In genomic region chr5:131769273-131769672, GRCm38 (mm10) we compare ENCODE assay signal across 10 mouse cellular contexts.
DNase-seq lines count a peak whose midpoint lies in the region; ATAC-seq and TF ChIP-seq lines count a peak whose summit lies in the region.
"Had no signal": no experiment of that assay in that cellular context is flagged by ENCODE, and none has a peak within 500 bp of the region (broad histone marks: within the 10 kb centered on the region; RNA-seq: fewer than 3 reads in every experiment).

No protein-coding gene starts in this region.

- H3K36me3 ChIP-seq in forebrain, embryonic 13.5 days (ENCODE audit: poor library complexity, severe bottlenecking): no peaks in the 10 kb centered on the region
- no peaks in the 10 kb centered on the region for H3K36me3 ChIP-seq in forebrain, postnatal 0 days (ENCODE audit: insufficient read depth)
- H3K36me3 ChIP-seq in liver, embryonic 11.5 days (ENCODE audit: control insufficient read depth, insufficient read depth, low read length): no peaks in the 10 kb centered on the region
- no peaks in the 10 kb centered on the region for H3K36me3 ChIP-seq in hindbrain, embryonic 15.5 days
- no peaks in the 10 kb centered on the region for H3K36me3 ChIP-seq in midbrain, embryonic 15.5 days (replicated peaks)

- H3K4me3 ChIP-seq in forebrain, embryonic 13.5 days: no peak overlapping the region
- no peak overlapping the region for H3K4me3 ChIP-seq in forebrain, postnatal 0 days (ENCODE audit: low read depth, low read length)
- no peak overlapping the region for H3K4me3 ChIP-seq in liver, embryonic 11.5 days (ENCODE audit: low read depth, low read length)
- H3K4me3 ChIP-seq in hindbrain, embryonic 15.5 days: no peak overlapping the region
- no peak overlapping the region for H3K4me3 ChIP-seq in midbrain, embryonic 15.5 days

- WGBS in forebrain, embryonic 13.5 days: 64% methylated on average over 11 of the region's 11 CpGs
- 59% methylated on average over 11 of the region's 11 CpGs for WGBS in forebrain, postnatal 0 days
- 39% methylated on average over 11 of the region's 11 CpGs for WGBS in liver, embryonic 11.5 days
- 23% methylated on average over 11 of the region's 11 CpGs for WGBS in hindbrain, embryonic 15.5 days
- WGBS in midbrain, embryonic 15.5 days: 30% methylated on average over 11 of the region's 11 CpGs

- DNase-seq in forebrain, postnatal 0 days: no peak
- no peak for DNase-seq in liver, embryonic 11.5 days (ENCODE audit: low spot score)
- DNase-seq in liver: no peak
- DNase-seq in kidney, postnatal 14 days: no peak
- DNase-seq in right cerebral cortex, postnatal 36 days (ENCODE audit: low spot score in 2 of 2): no peak
- DNase-seq: cerebellum, postnatal 10 days; kidney, adult 8-10 months had no signal

- TF ChIP-seq CTCF in forebrain, postnatal 0 days (IDR thresholded peaks at IDR 0.05; ENCODE audit: low read depth): no peak

- H3K9me3 ChIP-seq in forebrain, embryonic 13.5 days (replicated peaks): no peaks in the 10 kb centered on the region; the same call in 1 of the 2 replicates
- no peaks in the 10 kb centered on the region for H3K9me3 ChIP-seq in forebrain, postnatal 0 days (ENCODE audit: low read length)
- H3K9me3 ChIP-seq in liver, embryonic 11.5 days (ENCODE audit: control insufficient read depth, low read length): no peaks in the 10 kb centered on the region; the same call in 1 of the 2 replicates
- no peaks in the 10 kb centered on the region for H3K9me3 ChIP-seq in hindbrain, embryonic 15.5 days
- no peaks in the 10 kb centered on the region for H3K9me3 ChIP-seq in midbrain, embryonic 15.5 days

- H3K27ac ChIP-seq in forebrain, embryonic 13.5 days: peak overlapping the region; percentile 12; the same call in 1 of the 2 replicates
- H3K27ac ChIP-seq in forebrain, postnatal 0 days (ENCODE audit: low read depth, low read length): no peak overlapping the region
- H3K27ac ChIP-seq in liver, embryonic 11.5 days (ENCODE audit: low read depth, low read length): no peak overlapping the region
- H3K27ac ChIP-seq in hindbrain, embryonic 15.5 days (replicated peaks): 0 out of 2 replicates have a peak overlapping the region, but pooled peaks have one; percentile 30
- H3K27ac ChIP-seq in midbrain, embryonic 15.5 days: no peak overlapping the region

- H3K4me1 ChIP-seq in forebrain, embryonic 13.5 days: peaks cover 39% of the 10 kb centered on the region
- H3K4me1 ChIP-seq in forebrain, postnatal 0 days (ENCODE audit: insufficient read depth): 0 out of 2 replicates have a peak, but pooled peaks cover 12% of the 10 kb centered on the region
- H3K4me1 ChIP-seq in liver, embryonic 11.5 days (replicated peaks; ENCODE audit: control insufficient read depth, insufficient read depth, low read length): 0 out of 2 replicates have a peak, but pooled peaks cover 4% of the 10 kb centered on the region
- peaks cover 37% of the 10 kb centered on the region for H3K4me1 ChIP-seq in hindbrain, embryonic 15.5 days (replicated peaks)
- peaks cover 24% of the 10 kb centered on the region for H3K4me1 ChIP-seq in midbrain, embryonic 15.5 days

- no peak overlapping the region for H3K9ac ChIP-seq in forebrain, embryonic 13.5 days
- no peak overlapping the region for H3K9ac ChIP-seq in forebrain, postnatal 0 days
- H3K9ac ChIP-seq in liver, embryonic 11.5 days (ENCODE audit: low read depth, low read length): no peak overlapping the region
- no peak overlapping the region for H3K9ac ChIP-seq in hindbrain, embryonic 15.5 days
- H3K9ac ChIP-seq in midbrain, embryonic 15.5 days: no peak overlapping the region

- ATAC-seq in forebrain, embryonic 13.5 days: no peak
- ATAC-seq in forebrain, postnatal 0 days: no peak
- ATAC-seq in liver, embryonic 11.5 days (replicated peaks; ENCODE audit: low FRiP score): peak; percentile 63
- ATAC-seq in hindbrain, embryonic 15.5 days (ENCODE audit: low FRiP score, low read depth): 0 out of 2 replicates have a peak, but pooled peaks have one; percentile 52
- ATAC-seq in midbrain, embryonic 15.5 days (replicated peaks): peak; percentile 71

- H3K4me2 ChIP-seq in forebrain, embryonic 13.5 days: no peak overlapping the region
- H3K4me2 ChIP-seq in forebrain, postnatal 0 days (ENCODE audit: low read depth): no peak overlapping the region
- H3K4me2 ChIP-seq in liver, embryonic 11.5 days: no peak overlapping the region
- no peak overlapping the region for H3K4me2 ChIP-seq in hindbrain, embryonic 15.5 days
- no peak overlapping the region for H3K4me2 ChIP-seq in midbrain, embryonic 15.5 days

- no peaks in the 10 kb centered on the region for H3K27me3 ChIP-seq in forebrain, embryonic 13.5 days
- H3K27me3 ChIP-seq in forebrain, postnatal 0 days (ENCODE audit: insufficient read depth, low read length): no peaks in the 10 kb centered on the region
- peaks cover 11% of the 10 kb centered on the region for H3K27me3 ChIP-seq in liver, embryonic 11.5 days (replicated peaks; ENCODE audit: control insufficient read depth, insufficient read depth, low read length)
- H3K27me3 ChIP-seq in hindbrain, embryonic 15.5 days: no peaks in the 10 kb centered on the region
- no peaks in the 10 kb centered on the region for H3K27me3 ChIP-seq in midbrain, embryonic 15.5 days (replicated peaks)

Comparison
In these comparisons a context has a peak if more than half of its experiments do, and no peak if none do; other contexts are left out.
1. H3K27ac ChIP-seq: peak in forebrain, embryonic 13.5 days (single experiment) and hindbrain, embryonic 15.5 days (single experiment); none in forebrain, postnatal 0 days (single experiment), liver, embryonic 11.5 days (single experiment) and midbrain, embryonic 15.5 days (single experiment).
2. ATAC-seq: peak in liver, embryonic 11.5 days (single experiment), hindbrain, embryonic 15.5 days (single experiment) and midbrain, embryonic 15.5 days (single experiment); none in forebrain, embryonic 13.5 days (single experiment) and forebrain, postnatal 0 days (single experiment).